Mouse (Mus musculus): ENCODE measurements around the gene Clint1.

GRCm38 (mm10) chr11:45921026-45921425 lies 69.2 kb downstream of the Clint1 start:
- TF ChIP-seq POLR2A (IDR thresholded peaks at IDR 0.05; ENCODE audit: low read depth, low read length): no peak
- no peak for TF ChIP-seq CTCF (IDR thresholded peaks at IDR 0.05; ENCODE audit: borderline replicate concordance, insufficient read depth, low read length)
